16 mouse cellular contexts compared by ENCODE assay signal in genomic region chr14:20496603-20497002, GRCm38 (mm10).
"Had no signal": no experiment of that assay in that cellular context is flagged by ENCODE, and none has a peak within 500 bp of the region (broad histone marks: within the 10 kb centered on the region; RNA-seq: fewer than 3 reads in every experiment).

Gene Mss51 (minus strand): TSS chr14:20496901.

- DNase-seq: liver, postnatal 0 days; lung, adult 2 months; lung, postnatal 10 days; lung, postnatal 4 days; midbrain, embryonic 14.5 days; right cerebral cortex, postnatal 14 days; spleen, adult 18-20 months; thymus, adult 18-20 months; thymus, postnatal 25 days; thymus, postnatal 4 days had no signal

- H3K4me1 ChIP-seq: lung, embryonic 15.5 days; midbrain, embryonic 10.5 days; midbrain, embryonic 12.5 days; neural tube, embryonic 12.5 days had no signal

- H3K9me3 ChIP-seq: liver, embryonic 15.5 days; lung, embryonic 15.5 days; midbrain, embryonic 10.5 days; midbrain, embryonic 12.5 days; neural tube, embryonic 12.5 days had no signal

- H3K9ac ChIP-seq: liver, embryonic 15.5 days; liver, postnatal 0 days; lung, embryonic 15.5 days; midbrain, embryonic 12.5 days; neural tube, embryonic 12.5 days had no signal

- H3K27me3 ChIP-seq: liver, embryonic 15.5 days; lung, embryonic 15.5 days; midbrain, embryonic 12.5 days; neural tube, embryonic 12.5 days had no signal

- H3K27ac ChIP-seq: liver, embryonic 15.5 days; lung, embryonic 15.5 days; midbrain, embryonic 10.5 days; midbrain, embryonic 12.5 days; neural tube, embryonic 12.5 days had no signal

- ATAC-seq: liver, postnatal 0 days; midbrain, embryonic 16.5 days had no signal

- H3K4me2 ChIP-seq: liver, embryonic 15.5 days; lung, embryonic 15.5 days; midbrain, embryonic 12.5 days; neural tube, embryonic 12.5 days had no signal

- H3K4me3 ChIP-seq: liver, embryonic 15.5 days; lung, embryonic 15.5 days; midbrain, embryonic 10.5 days; midbrain, embryonic 12.5 days; neural tube, embryonic 12.5 days had no signal
